Mouse (Mus musculus): ENCODE data around the gene Map2k3.

Gene Map2k3

GRCm38 (mm10) chr11:60958948-60959347 is 27.1 kb downstream of the Map2k3 start:
- DNase-seq (ENCODE audit: low spot score in 2 of 2): no peak

GRCm38 (mm10) chr11:60961176-60961575 is 29.3 kb downstream of the Map2k3 start:
- DNase-seq (ENCODE audit: low spot score in 2 of 2): no peak

DNA sequence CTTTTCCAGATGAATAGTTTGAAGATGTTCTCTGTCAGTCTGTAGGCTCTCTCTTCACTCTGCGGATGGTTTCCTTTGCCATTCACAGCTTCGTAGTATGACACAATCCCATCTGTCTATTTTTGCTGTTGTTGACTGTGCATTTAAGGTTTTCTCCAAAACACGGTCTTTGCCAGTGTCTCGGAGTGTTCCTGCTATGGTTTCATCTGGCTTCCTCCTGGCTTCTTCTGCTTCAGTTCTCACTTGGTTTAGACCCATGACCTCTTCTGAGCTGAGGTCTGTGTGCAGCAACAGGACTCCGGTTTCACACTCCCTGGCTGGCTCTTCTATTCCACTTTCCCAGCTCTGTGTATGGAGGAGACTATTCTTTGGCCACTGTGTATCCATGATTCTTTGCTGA is 30.9 kb downstream of the Map2k3 start:
- DNase-seq (ENCODE audit: low spot score in 2 of 2): no peak

DNA sequence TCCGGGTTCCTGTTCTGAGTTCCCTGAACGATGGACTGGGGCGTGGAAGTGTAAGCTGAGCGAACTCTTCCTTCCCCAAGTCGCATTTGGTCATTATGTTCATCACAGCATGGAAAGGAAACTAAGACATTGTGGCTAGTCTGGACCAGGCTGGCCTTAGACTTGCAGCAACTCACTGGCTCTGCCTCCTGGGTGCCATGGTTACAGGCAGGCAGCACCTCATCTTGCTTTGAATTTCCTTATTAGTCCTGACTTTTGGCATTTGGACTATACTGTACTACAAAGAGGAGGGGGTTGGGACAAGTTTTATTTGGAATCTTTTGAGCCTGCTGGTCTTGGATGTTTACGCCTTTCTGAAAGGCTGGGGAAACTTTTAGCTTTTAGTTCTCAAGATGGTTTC is 35.1 kb downstream of the Map2k3 start:
- DNase-seq (ENCODE audit: low spot score in 2 of 2): no peak

- no peak for DNase-seq (ENCODE audit: low spot score in 2 of 2)
Measured at GRCm38 (mm10) chr11:60975097-60975496, 43.3 kb downstream of the Map2k3 start.

- DNase-seq (ENCODE audit: low spot score in 2 of 2): no peak
Measured at GRCm38 (mm10) chr11:60976234-60976633, 44.4 kb downstream of the Map2k3 start.

DNA sequence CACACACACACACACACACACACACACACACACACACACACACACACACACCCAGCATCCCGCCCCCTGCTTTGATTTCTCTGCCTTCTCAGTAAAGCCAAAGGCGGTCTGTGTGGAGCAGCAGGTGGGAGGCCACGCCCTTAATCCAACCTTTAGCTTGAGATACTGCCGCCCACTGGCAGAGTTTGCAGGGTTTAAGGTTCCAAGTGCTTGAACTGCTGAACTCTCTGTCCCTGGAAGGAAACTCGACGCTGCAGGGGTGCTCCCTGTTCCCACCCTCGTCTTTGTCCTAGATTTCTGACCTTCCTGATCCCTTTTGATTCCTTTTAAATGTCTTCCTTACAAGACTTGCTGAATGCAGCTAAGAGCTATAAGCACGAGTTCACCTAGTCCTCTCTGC is 44.9 kb downstream of the Map2k3 start:
- DNase-seq (ENCODE audit: low spot score in 2 of 2): no peak

DNA sequence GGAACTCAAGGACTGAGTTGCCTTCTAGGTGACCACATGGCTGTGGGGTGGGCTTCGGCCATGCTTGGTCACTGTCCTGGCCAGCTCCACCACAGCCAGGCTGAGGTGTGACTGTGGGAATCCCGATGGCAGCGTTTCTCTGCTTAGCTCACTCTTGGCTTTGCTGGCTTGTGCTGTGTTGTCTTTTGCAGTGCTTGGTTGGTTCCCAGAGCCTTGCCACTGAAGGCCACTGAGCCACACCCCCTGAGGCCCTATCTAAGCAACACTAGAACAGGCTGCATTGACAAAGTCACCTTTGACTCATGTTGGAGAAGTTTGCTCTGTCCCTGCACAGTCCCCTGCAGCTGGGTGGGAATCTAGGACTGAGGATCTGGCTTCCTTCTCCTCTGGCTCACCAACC is 45.3 kb downstream of the Map2k3 start:
- DNase-seq (ENCODE audit: low spot score in 2 of 2): peak; percentile 48 to 49

DNA sequence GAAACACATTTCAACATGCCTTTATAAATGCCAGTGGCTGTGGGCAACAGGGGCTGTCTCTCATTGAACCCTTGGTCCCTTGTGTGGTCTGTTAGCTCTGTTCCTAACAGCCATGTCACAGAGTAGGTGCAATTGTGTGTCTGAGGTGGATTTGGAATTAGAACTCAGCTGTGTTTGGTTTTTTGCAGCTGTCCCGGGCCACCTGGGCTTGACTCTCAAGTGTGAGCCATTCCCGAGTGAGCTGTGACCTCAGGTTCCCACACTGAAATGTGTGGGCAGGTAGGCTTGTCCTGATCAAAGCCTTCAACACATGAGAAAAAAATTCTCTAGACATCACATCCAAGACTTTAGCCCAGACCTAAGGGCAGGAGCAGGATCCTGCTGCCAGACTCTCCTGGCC is 46.8 kb downstream of the Map2k3 start:
- DNase-seq (ENCODE audit: low spot score in 2 of 2): no peak

- DNase-seq (ENCODE audit: low spot score in 2 of 2): no peak
Measured at GRCm38 (mm10) chr11:60979788-60980187, 48.0 kb downstream of the Map2k3 start.

DNA sequence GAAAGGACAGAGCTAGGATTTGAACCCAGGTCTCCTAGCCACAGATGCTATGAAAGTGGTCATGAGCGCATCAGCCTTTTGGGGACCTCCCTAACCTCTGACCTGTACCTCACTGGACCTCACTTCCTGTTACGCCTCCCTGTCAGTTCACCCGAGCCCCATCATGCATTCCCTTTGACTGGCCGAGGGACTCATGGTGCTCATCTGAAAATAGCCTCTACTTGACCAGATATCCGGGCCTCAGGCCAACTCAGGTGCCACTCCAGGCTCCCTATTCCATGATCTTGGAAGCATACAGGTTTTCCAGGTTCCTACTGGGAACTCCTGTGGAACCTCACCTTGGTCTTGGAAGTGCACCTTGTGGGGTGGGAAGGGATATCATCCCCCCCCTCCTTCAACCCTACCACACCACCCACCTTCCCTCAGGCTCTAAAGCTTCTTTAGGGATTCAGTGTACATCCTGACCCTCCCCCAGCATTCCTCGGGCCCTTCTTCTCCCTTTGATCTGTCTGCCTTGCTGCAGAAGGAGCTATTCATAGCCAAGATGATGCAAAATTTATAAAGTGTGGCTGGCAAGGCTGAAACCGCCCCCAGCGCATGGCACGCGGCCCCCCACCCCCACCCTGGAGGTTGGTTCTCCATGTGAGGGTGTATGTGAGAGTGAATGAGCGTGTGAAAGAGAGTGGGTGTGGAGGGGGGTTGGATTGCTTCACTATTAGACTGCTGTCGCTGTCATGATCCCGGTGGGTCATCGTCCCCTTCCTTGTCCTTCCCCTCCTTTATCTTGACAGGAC is 50.1 kb downstream of the Map2k3 start:
- peak in 1 of 2 experiments; percentile 15 for DNase-seq (ENCODE audit: low spot score in 2 of 2)

GRCm38 (mm10) chr11:60984912-60985558 is 53.2 kb downstream of the Map2k3 start:
- peak; percentile 45 to 72 for DNase-seq (ENCODE audit: low spot score in 2 of 2)

DNA sequence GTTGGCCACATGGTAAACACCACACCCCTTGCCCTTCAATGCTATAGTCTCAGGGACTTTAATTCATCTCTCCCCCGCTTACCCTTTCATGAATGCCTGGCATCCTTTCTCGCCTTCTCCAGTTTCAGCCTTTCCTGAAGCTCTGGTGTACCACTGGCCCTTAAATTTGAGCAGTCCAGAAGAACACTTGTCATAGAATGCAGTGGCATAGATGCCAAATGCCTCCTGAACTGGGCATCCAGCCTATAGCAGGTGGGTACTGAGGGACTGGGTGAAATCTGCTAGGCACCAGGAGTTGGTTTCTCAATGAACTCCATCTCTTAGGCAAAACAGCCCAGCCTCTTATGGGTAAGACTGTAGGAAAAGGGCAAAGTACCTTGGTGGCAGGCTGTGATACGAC is 58.6 kb downstream of the Map2k3 start:
- no peak for DNase-seq (ENCODE audit: low spot score in 2 of 2)
